Mouse (Mus musculus) liver, postnatal 0 days (tissue): ENCODE results near the gene Gm7138. TPM values are rescaled to one million over a fixed set of nuclear protein-coding genes. Genes with fewer than 3 reads are reported as not detected.
A peak's percentile ranks its signal among the peaks of the same experiment; 100 is the strongest.
"Not testable (repeated sequence)": the region's sequence is repeated elsewhere in the genome, so short reads cannot be mapped to it uniquely, and the experiment has no call there.

Experiments used
- ATAC-seq: fragments of 200-750 bp; cut with Nextera tagmentation; 2 replicates; pipeline ENCODE4 v1.8.0; 2017; ENCODE audit warnings: mild to moderate bottlenecking, moderate library complexity
- DNase-seq: peaks from one replicate; pipeline ENCODE4 v3.0.0-alpha.2; 2016
- H3K27ac ChIP-seq: fragments of 300-500 bp; sonication (generic); 2 replicates; pipeline ENCODE4 v1.5.1; 2014; ENCODE audit warnings: antibody characterized with exemption, moderate library complexity, mild to moderate bottlenecking, low read depth
- H3K27me3 ChIP-seq: fragments of 300-500 bp; sonication (generic); 2 replicates; pipeline ENCODE4 v1.6.1; 2014; ENCODE audit warnings: low read length, control low read depth, mixed read lengths; ENCODE audit not compliant: insufficient read depth
- H3K36me3 ChIP-seq: fragments of 300-500 bp; sonication (generic); replicated peaks from 2 replicates; pipeline ENCODE4 v1.6.1; 2014; ENCODE audit warnings: mild to moderate bottlenecking, control low read depth, low read length, moderate library complexity, mixed read lengths; ENCODE audit not compliant: insufficient read depth
- H3K4me1 ChIP-seq: fragments of 300-500 bp; sonication (generic); 2 replicates; pipeline ENCODE4 v1.6.1; 2014; ENCODE audit warnings: antibody characterized with exemption, mild to moderate bottlenecking, control low read depth; ENCODE audit not compliant: insufficient read depth
- H3K4me2 ChIP-seq: fragments of 300-500 bp; sonication (generic); 2 replicates; pipeline ENCODE4 v1.6.1; 2014; ENCODE audit warnings: low read depth, mild to moderate bottlenecking, low read length, moderate library complexity, mixed read lengths
- H3K4me3 ChIP-seq: fragments of 300-500 bp; sonication (generic); 2 replicates; pipeline ENCODE4 v1.5.1; 2014; ENCODE audit warnings: low read depth, low read length
- H3K9ac ChIP-seq: fragments of 300-500 bp; sonication (generic); replicated peaks from 2 replicates; pipeline ENCODE4 v1.6.1; 2014; ENCODE audit warnings: mild to moderate bottlenecking, moderate library complexity
- H3K9me3 ChIP-seq: fragments of 300-500 bp; sonication (generic); 2 replicates; pipeline ENCODE4 v1.6.1; 2016; ENCODE audit warnings: mild to moderate bottlenecking, control low read depth, low read length, mixed read lengths
- CTCF ChIP-seq: sonication (generic); IDR thresholded peaks from 2 replicates; pipeline ENCODE4 v1.5.1; 2016; ENCODE audit warnings: antibody characterized with exemption, low read depth
- EP300 ChIP-seq: IDR thresholded peaks from 2 replicates; pipeline ENCODE4 v1.6.1; 2016; ENCODE audit warnings: antibody characterized with exemption, low read depth, mild to moderate bottlenecking
- WGBS: fragments of 180-500 bp; shearing (Covaris S2); extraction: QIAGEN DNeasy Blood & Tissue Kit; methylation state at CpG from one replicate; pipeline ENCODE4 v1.1.7; 2014; ENCODE audit not compliant: insufficient replicate concordance; 5-methylcytosine and 5-hydroxymethylcytosine counted together
- polyA plus RNA-seq: library from polyadenylated mRNA; unstranded; fragments of >200 nt; fragmentation: Nextera tagmentation; extraction: Ambion mirVana; gene quantifications from 2 replicates; pipeline ENCODE4 v1.2.1, GENCODE M21; 2015

Gene Gm7138
- polyA plus RNA-seq, result not detected in 2 replicates

- not testable (repeated sequence) for DNase-seq, H3K4me1 ChIP-seq, H3K36me3 ChIP-seq, H3K4me3 ChIP-seq, H3K9ac ChIP-seq, H3K27ac ChIP-seq, H3K4me2 ChIP-seq, H3K9me3 ChIP-seq, ATAC-seq, H3K27me3 ChIP-seq
- WGBS, result 56% methylated on average over 1 of the region's 1 CpGs
Measured at GRCm38 (mm10) chr10:77776844-77777243, at the start of gene Gm7138. Gene Gm7138 (minus strand): TSS chr10:77776944.

- DNase-seq (no peak), ATAC-seq (no peak)
- Histone ChIP-seq H3K36me3 (no peaks in the 10 kb centered on the region), H3K9me3 (no peaks in the 10 kb centered on the region), H3K4me1 (no peaks in the 10 kb centered on the region), H3K27ac (no peak overlapping the region), H3K4me2 (no peak overlapping the region), H3K9ac (no peak overlapping the region), H3K4me3 (no peak overlapping the region), H3K27me3 (no peaks in the 10 kb centered on the region)
- WGBS, result 54% methylated on average over 4 of the region's 4 CpGs
- no peak for TF ChIP-seq CTCF
- no peak for TF ChIP-seq EP300
Measured at GRCm38 (mm10) chr10:77819203-77819602, 42.5 kb upstream of the Gm7138 start.

- no peak overlapping the region for H3K4me3 ChIP-seq
- H3K27ac ChIP-seq, result no peak overlapping the region
- no peak for TF ChIP-seq EP300
- no peak for TF ChIP-seq CTCF
- ATAC-seq, result no peak
- no peaks in the 10 kb centered on the region for H3K36me3 ChIP-seq
- H3K4me2 ChIP-seq, result no peak overlapping the region
- no peaks in the 10 kb centered on the region for H3K9me3 ChIP-seq
- no peak overlapping the region for H3K9ac ChIP-seq
- no peak for DNase-seq
- no peaks in the 10 kb centered on the region for H3K27me3 ChIP-seq
- H3K4me1 ChIP-seq, result no peaks in the 10 kb centered on the region
- 94% methylated on average over 4 of the region's 4 CpGs for WGBS
Measured at GRCm38 (mm10) chr10:77818523-77818922, 41.8 kb upstream of the Gm7138 start.

GRCm38 (mm10) chr10:77815514-77815913 is 38.8 kb upstream of the Gm7138 start:
- no peaks in the 10 kb centered on the region for H3K9me3 ChIP-seq
- H3K27me3 ChIP-seq, result no peaks in the 10 kb centered on the region
- no peak overlapping the region for H3K4me2 ChIP-seq
- H3K27ac ChIP-seq, result no peak overlapping the region
- DNase-seq, result peak; percentile 33
- no peaks in the 10 kb centered on the region for H3K36me3 ChIP-seq
- ATAC-seq, result no peak
- no peak overlapping the region for H3K4me3 ChIP-seq
- H3K9ac ChIP-seq, result no peak overlapping the region
- 24% methylated on average over 5 of the region's 5 CpGs for WGBS
- H3K4me1 ChIP-seq, result no peaks in the 10 kb centered on the region
- TF ChIP-seq EP300, result no peak
- TF ChIP-seq CTCF, result peak; percentile 65

GRCm38 (mm10) chr10:77814382-77814781 is 37.6 kb upstream of the Gm7138 start, which contains the start of gene Gm2696:
Gene Gm2696 (plus strand): TSS chr10:77814682.
- Histone ChIP-seq H3K9me3 (no peaks in the 10 kb centered on the region), H3K27ac (no peak within 1 kb of the TSS), H3K4me1 (no peaks in the 10 kb centered on the region), H3K4me3 (no peak within 1 kb of the TSS), H3K9ac (no peak within 1 kb of the TSS), H3K27me3 (no peaks in the 10 kb centered on the region), H3K4me2 (no peak within 1 kb of the TSS), H3K36me3 (no peaks in the 10 kb centered on the region)
- DNase-seq (no peak), ATAC-seq (no peak)
- TF ChIP-seq EP300 (no peak), CTCF (no peak)
- 39% methylated on average over 4 of the region's 4 CpGs for WGBS

- H3K4me3 ChIP-seq, result no peak within 1 kb of the TSS
- no peak within 1 kb of the TSS for H3K27ac ChIP-seq
- no peak within 1 kb of the TSS for H3K4me2 ChIP-seq
- ATAC-seq (no peak), DNase-seq (no peak)
- H3K4me1 ChIP-seq, result no peaks in the 10 kb centered on the region
- H3K9ac ChIP-seq, result no peak within 1 kb of the TSS
- WGBS, result 61% methylated on average over 5 of the region's 5 CpGs
- no peaks in the 10 kb centered on the region for H3K9me3 ChIP-seq
- H3K27me3 ChIP-seq, result no peaks in the 10 kb centered on the region
- TF ChIP-seq CTCF, result no peak
- H3K36me3 ChIP-seq, result no peaks in the 10 kb centered on the region
Measured at GRCm38 (mm10) chr10:77811743-77812142, 35.0 kb upstream of the Gm7138 start, which contains the start of gene Gm9507. Gene Gm9507 (minus strand): TSS chr10:77811843.

- no peak overlapping the region for H3K4me2 ChIP-seq
- H3K36me3 ChIP-seq, result no peaks in the 10 kb centered on the region
- DNase-seq, result no peak
- H3K9me3 ChIP-seq, result no peaks in the 10 kb centered on the region
- TF ChIP-seq CTCF (no peak), EP300 (no peak)
- no peaks in the 10 kb centered on the region for H3K4me1 ChIP-seq
- 47% methylated on average over 3 of the region's 3 CpGs for WGBS
- H3K4me3 ChIP-seq, result no peak overlapping the region
- ATAC-seq, result no peak
- H3K27ac ChIP-seq, result no peak overlapping the region
- H3K9ac ChIP-seq, result no peak overlapping the region
- H3K27me3 ChIP-seq, result no peaks in the 10 kb centered on the region
Measured at GRCm38 (mm10) chr10:77804095-77804494, 27.4 kb upstream of the Gm7138 start.
